Mouse (Mus musculus): ENCODE measurements around the gene Dph7. TPM values are rescaled to one million over a fixed set of nuclear protein-coding genes. Genes with fewer than 3 reads are reported as not detected.
A peak's percentile ranks its signal among the peaks of the same experiment; 100 is the strongest.

Dph7 gene
- polyA plus RNA-seq, 1 experiment from 2014 or later: 38.6 TPM

GRCm38 (mm10) chr2:24974906-24975703 lies 12.9 kb downstream of the Dph7 start, which contains the start of gene Mrpl41:
Gene Mrpl41, minus strand, starts transcription at chr2:24975098.
- WGBS: under 1% methylated on average over 64 of the region's 64 CpGs
- Histone ChIP-seq H3K9me3 (replicated peaks) (no peaks in the 10 kb centered on the region), H3K4me1 (peaks cover 25% of the 10 kb centered on the region), H3K27me3 (replicated peaks) (no peaks in the 10 kb centered on the region), H3K36me3 (peaks cover 30% of the 10 kb centered on the region), H3K4me2 (peak within 1 kb of the TSS; percentile 98), H3K9ac (replicated peaks) (peak within 1 kb of the TSS; percentile 85), H3K4me3 (replicated peaks) (peak within 1 kb of the TSS; percentile 85), H3K27ac (replicated peaks) (peak within 1 kb of the TSS; percentile 92)
- peak; percentile 99 for ATAC-seq (ENCODE audit: low FRiP score)

- peak within 1 kb of the TSS; percentile 92 for H3K27ac ChIP-seq (replicated peaks)
- ATAC-seq (ENCODE audit: low FRiP score): peak; percentile 26
- WGBS: 2% methylated on average over 16 of the region's 16 CpGs
- peak within 1 kb of the TSS; percentile 85 for H3K9ac ChIP-seq (replicated peaks)
- H3K4me3 ChIP-seq (replicated peaks): peak within 1 kb of the TSS; percentile 85
- H3K4me1 ChIP-seq: peaks cover 25% of the 10 kb centered on the region
- no peaks in the 10 kb centered on the region for H3K9me3 ChIP-seq (replicated peaks)
- peaks cover 23% of the 10 kb centered on the region for H3K36me3 ChIP-seq
- H3K27me3 ChIP-seq (replicated peaks): no peaks in the 10 kb centered on the region
- H3K4me2 ChIP-seq: peak within 1 kb of the TSS; percentile 98
These were observed 13.6 kb downstream of the Dph7 start, which contains the start of gene Pnpla7 for GRCm38 (mm10) chr2:24975704-24976297. Gene Pnpla7, plus strand, starts transcription at chr2:24976033.

- Histone ChIP-seq H3K4me3 (replicated peaks) (no peak overlapping the region), H3K27ac (replicated peaks) (no peak overlapping the region), H3K9me3 (replicated peaks) (no peaks in the 10 kb centered on the region), H3K27me3 (replicated peaks) (no peaks in the 10 kb centered on the region), H3K9ac (replicated peaks) (no peak overlapping the region), H3K4me2 (no peak overlapping the region), H3K4me1 (peaks cover 25% of the 10 kb centered on the region), H3K36me3 (peaks cover 13% of the 10 kb centered on the region)
- WGBS: 96% methylated on average over 5 of the region's 5 CpGs
- ATAC-seq (ENCODE audit: low FRiP score): no peak
These were observed 14.8 kb downstream of the Dph7 start for GRCm38 (mm10) chr2:24976960-24977359.

- WGBS: 62% methylated on average over 2 of the region's 2 CpGs
These were observed 25.6 kb downstream of the Dph7 start for GRCm38 (mm10) chr2:24987762-24988161.

GRCm38 (mm10) chr2:24995332-24995731 lies 33.1 kb downstream of the Dph7 start:
- Histone ChIP-seq H3K4me3 (replicated peaks) (no peak overlapping the region), H3K27ac (replicated peaks) (no peak overlapping the region), H3K4me2 (no peak overlapping the region), H3K27me3 (replicated peaks) (no peaks in the 10 kb centered on the region), H3K9ac (replicated peaks) (no peak overlapping the region), H3K36me3 (no peaks in the 10 kb centered on the region), H3K9me3 (replicated peaks) (no peaks in the 10 kb centered on the region), H3K4me1 (no peaks in the 10 kb centered on the region)
- ATAC-seq (ENCODE audit: low FRiP score): no peak
- 89% methylated on average over 6 of the region's 6 CpGs for WGBS

More at GRCm38 (mm10) chr2:24987762-24988161, 25.6 kb downstream of the Dph7 start:
- no peak for ATAC-seq (ENCODE audit: low FRiP score)
- Histone ChIP-seq H3K36me3 (no peaks in the 10 kb centered on the region), H3K9me3 (replicated peaks) (no peaks in the 10 kb centered on the region), H3K4me1 (no peaks in the 10 kb centered on the region), H3K4me3 (replicated peaks) (no peak overlapping the region), H3K4me2 (no peak overlapping the region), H3K27me3 (replicated peaks) (no peaks in the 10 kb centered on the region), H3K9ac (replicated peaks) (no peak overlapping the region), H3K27ac (replicated peaks) (no peak overlapping the region)

DNA sequence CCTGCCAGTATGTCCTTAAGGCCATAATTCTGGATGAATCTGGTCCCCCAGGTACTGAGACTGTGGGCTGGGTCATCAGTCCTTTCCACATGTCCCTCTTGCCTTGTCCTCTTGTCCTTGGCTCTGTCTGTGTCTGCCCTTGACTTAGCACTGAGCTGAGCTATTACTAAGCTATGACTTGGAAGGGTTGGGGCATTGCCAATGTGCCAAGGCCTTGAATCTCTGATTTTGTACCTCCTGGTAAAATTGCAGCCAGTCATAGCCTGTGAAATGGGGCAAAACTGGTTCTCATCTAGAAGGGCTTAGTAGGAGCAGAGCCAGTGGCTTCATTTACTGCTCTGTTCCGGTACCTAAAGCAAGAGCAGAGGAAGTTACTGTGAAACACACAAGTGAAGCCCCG lies 34.3 kb downstream of the Dph7 start:
- 92% methylated on average over 2 of the region's 2 CpGs for WGBS
- Histone ChIP-seq H3K27me3 (replicated peaks) (no peaks in the 10 kb centered on the region), H3K4me1 (no peaks in the 10 kb centered on the region), H3K4me3 (replicated peaks) (no peak overlapping the region), H3K9ac (replicated peaks) (no peak overlapping the region), H3K27ac (replicated peaks) (no peak overlapping the region), H3K9me3 (replicated peaks) (no peaks in the 10 kb centered on the region), H3K4me2 (no peak overlapping the region), H3K36me3 (no peaks in the 10 kb centered on the region)
- no peak for ATAC-seq (ENCODE audit: low FRiP score)

GRCm38 (mm10) chr2:25000544-25001235 lies 38.5 kb downstream of the Dph7 start:
- no peak for ATAC-seq (ENCODE audit: low FRiP score)
- H3K4me2 ChIP-seq: no peak overlapping the region
- no peaks in the 10 kb centered on the region for H3K4me1 ChIP-seq
- H3K36me3 ChIP-seq: no peaks in the 10 kb centered on the region
- H3K27me3 ChIP-seq (replicated peaks): no peaks in the 10 kb centered on the region
- H3K4me3 ChIP-seq (replicated peaks): no peak overlapping the region
- H3K27ac ChIP-seq (replicated peaks): no peak overlapping the region
- no peak overlapping the region for H3K9ac ChIP-seq (replicated peaks)
- no peaks in the 10 kb centered on the region for H3K9me3 ChIP-seq (replicated peaks)
- WGBS: 80% methylated on average over 3 of the region's 3 CpGs

DNA sequence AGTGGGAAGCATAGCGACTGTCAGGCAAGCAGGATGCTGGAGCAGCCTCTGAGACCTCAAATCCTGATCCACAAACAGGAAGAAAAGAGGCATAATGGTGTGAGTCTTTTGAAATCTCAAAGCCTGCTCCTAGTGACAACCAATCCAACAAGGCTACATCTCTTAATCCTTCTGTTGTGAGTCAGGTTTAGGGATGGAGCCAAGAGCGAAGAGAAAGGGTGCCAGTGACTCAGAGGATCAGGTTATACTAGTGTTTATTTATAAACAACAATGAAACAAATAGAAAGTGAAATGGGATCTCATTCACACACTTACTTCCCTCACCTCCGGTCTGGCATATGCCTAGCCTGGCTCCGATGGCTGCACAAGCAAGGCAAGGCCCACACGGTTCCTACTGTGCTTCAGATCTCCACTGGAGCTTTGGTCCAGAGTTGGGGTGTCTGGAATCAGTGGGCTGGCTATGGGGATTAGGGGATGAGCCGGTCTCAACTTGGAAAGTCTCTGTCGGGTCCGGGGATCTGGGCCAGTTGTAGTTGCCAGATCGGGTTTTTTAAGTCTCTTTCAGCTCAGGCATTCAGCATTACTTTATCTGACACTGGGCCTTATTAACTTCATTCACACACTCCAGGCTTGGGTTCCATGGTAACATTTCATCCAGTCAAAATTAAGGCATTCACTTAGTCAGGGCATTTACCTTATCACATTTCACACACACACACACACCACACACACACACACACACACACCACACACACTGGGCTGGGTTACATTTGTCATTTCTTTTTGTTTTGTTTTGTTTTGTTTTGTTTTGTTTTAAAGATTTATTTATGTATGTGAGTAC lies 42.0 kb downstream of the Dph7 start:
- Histone ChIP-seq H3K4me2 (no peak overlapping the region), H3K9ac (replicated peaks) (no peak overlapping the region), H3K9me3 (replicated peaks) (no peaks in the 10 kb centered on the region), H3K4me1 (no peaks in the 10 kb centered on the region), H3K27ac (replicated peaks) (no peak overlapping the region), H3K36me3 (no peaks in the 10 kb centered on the region), H3K4me3 (replicated peaks) (no peak overlapping the region), H3K27me3 (replicated peaks) (no peaks in the 10 kb centered on the region)
- ATAC-seq (ENCODE audit: low FRiP score): no peak
- 84% methylated on average over 9 of the region's 9 CpGs for WGBS

GRCm38 (mm10) chr2:25006767-25007166 lies 44.6 kb downstream of the Dph7 start:
- no peaks in the 10 kb centered on the region for H3K9me3 ChIP-seq (replicated peaks)
- ATAC-seq (ENCODE audit: low FRiP score): no peak

GRCm38 (mm10) chr2:25008250-25008649 lies 46.0 kb downstream of the Dph7 start:
- no peak for ATAC-seq (ENCODE audit: low FRiP score)
- Histone ChIP-seq H3K27me3 (replicated peaks) (no peaks in the 10 kb centered on the region), H3K9ac (replicated peaks) (no peak overlapping the region), H3K27ac (replicated peaks) (no peak overlapping the region), H3K9me3 (replicated peaks) (no peaks in the 10 kb centered on the region), H3K36me3 (no peaks in the 10 kb centered on the region), H3K4me2 (no peak overlapping the region), H3K4me3 (replicated peaks) (no peak overlapping the region), H3K4me1 (no peaks in the 10 kb centered on the region)

More at GRCm38 (mm10) chr2:25006767-25007166, 44.6 kb downstream of the Dph7 start:
- Histone ChIP-seq H3K4me1 (no peaks in the 10 kb centered on the region), H3K27me3 (replicated peaks) (no peaks in the 10 kb centered on the region), H3K4me3 (replicated peaks) (no peak overlapping the region), H3K36me3 (no peaks in the 10 kb centered on the region), H3K4me2 (no peak overlapping the region), H3K9ac (replicated peaks) (no peak overlapping the region), H3K27ac (replicated peaks) (no peak overlapping the region)
- WGBS: 94% methylated on average over 1 of the region's 1 CpGs

Data from neural tube, embryonic 15.5 days (tissue).